Mouse (Mus musculus): ENCODE measurements around the gene Mrpl49. TPM values are rescaled to one million over a fixed set of nuclear protein-coding genes. Genes with fewer than 3 reads are reported as not detected.

Gene Mrpl49
- 37.4 and 38.5 TPM in 2 replicates for polyA plus RNA-seq (2015; fragmentation: Nextera tagmentation; extraction: Ambion mirVana)

- Histone ChIP-seq H3K9me3 (replicated peaks; ENCODE audit: control insufficient read depth, low read length) (no peaks in the 10 kb centered on the region), H3K36me3 (ENCODE audit: control insufficient read depth, insufficient read depth) (peaks cover 39% of the 10 kb centered on the region), H3K4me2 (ENCODE audit: low read depth, low read length) (peak within 1 kb of the TSS; percentile 96), H3K4me3 (ENCODE audit: low read depth, low read length) (peak within 1 kb of the TSS; percentile 94), H3K9ac (ENCODE audit: low read depth, low read length) (peak within 1 kb of the TSS; percentile 91), H3K27ac (ENCODE audit: low read length) (peak within 1 kb of the TSS; percentile 83), H3K4me1 (ENCODE audit: control insufficient read depth, low read depth, low read length) (peaks cover 34% of the 10 kb centered on the region), H3K27me3 (ENCODE audit: control insufficient read depth, insufficient read depth, low read depth, low read length) (no peaks in the 10 kb centered on the region)
- peak; percentile 82 for ATAC-seq (ENCODE audit: low read depth)
- WGBS (ENCODE audit: insufficient replicate concordance), result under 1% methylated on average over 55 of the region's 63 CpGs
These were observed at the start of gene Mrpl49, which contains the start of gene Fau for GRCm38 (mm10) chr19:6057313-6058096. Gene Mrpl49, minus strand, starts transcription at chr19:6057785. Gene Fau, plus strand, starts transcription at chr19:6057844.

GRCm38 (mm10) chr19:6105586-6105985 is 48.0 kb upstream of the Mrpl49 start, which contains the start of gene Naaladl1:
Gene Naaladl1, plus strand, starts transcription at chr19:6105782.
- H3K36me3 ChIP-seq (ENCODE audit: control insufficient read depth, insufficient read depth), result no peaks in the 10 kb centered on the region
- H3K27me3 ChIP-seq (ENCODE audit: control insufficient read depth, insufficient read depth, low read depth, low read length), result no peaks in the 10 kb centered on the region
- H3K4me3 ChIP-seq (ENCODE audit: low read depth, low read length), result no peak within 1 kb of the TSS
- WGBS (ENCODE audit: insufficient replicate concordance), result 81% methylated on average over 7 of the region's 7 CpGs
- no peak within 1 kb of the TSS for H3K27ac ChIP-seq (ENCODE audit: low read length)
- no peak for ATAC-seq (ENCODE audit: low read depth)
- peaks cover 33% of the 10 kb centered on the region for H3K4me1 ChIP-seq (ENCODE audit: control insufficient read depth, low read depth, low read length)
- H3K4me2 ChIP-seq (ENCODE audit: low read depth, low read length), result no peak within 1 kb of the TSS
- no peak within 1 kb of the TSS for H3K9ac ChIP-seq (ENCODE audit: low read depth, low read length)
- H3K9me3 ChIP-seq (replicated peaks; ENCODE audit: control insufficient read depth, low read length), result no peaks in the 10 kb centered on the region

- Histone ChIP-seq H3K36me3 (ENCODE audit: control insufficient read depth, insufficient read depth) (no peaks in the 10 kb centered on the region), H3K9ac (ENCODE audit: low read depth, low read length) (no peak overlapping the region), H3K27ac (ENCODE audit: low read length) (no peak overlapping the region), H3K4me1 (ENCODE audit: control insufficient read depth, low read depth, low read length) (peaks cover 33% of the 10 kb centered on the region), H3K4me2 (ENCODE audit: low read depth, low read length) (no peak overlapping the region), H3K4me3 (ENCODE audit: low read depth, low read length) (no peak overlapping the region), H3K27me3 (ENCODE audit: control insufficient read depth, insufficient read depth, low read depth, low read length) (no peaks in the 10 kb centered on the region), H3K9me3 (replicated peaks; ENCODE audit: control insufficient read depth, low read length) (no peaks in the 10 kb centered on the region)
- 48% methylated on average over 4 of the region's 4 CpGs for WGBS (ENCODE audit: insufficient replicate concordance)
- ATAC-seq (ENCODE audit: low read depth), result no peak
These were observed 46.9 kb upstream of the Mrpl49 start for GRCm38 (mm10) chr19:6104476-6104875.

- ATAC-seq (ENCODE audit: low read depth), result peak; percentile 97
- WGBS (ENCODE audit: insufficient replicate concordance), result 59% methylated on average over 6 of the region's 6 CpGs
- Histone ChIP-seq H3K36me3 (ENCODE audit: control insufficient read depth, insufficient read depth) (no peaks in the 10 kb centered on the region; the same call in 1 of the 2 replicates), H3K27ac (ENCODE audit: low read length) (peak overlapping the region; percentile 64), H3K4me1 (ENCODE audit: control insufficient read depth, low read depth, low read length) (peaks cover 33% of the 10 kb centered on the region), H3K9ac (ENCODE audit: low read depth, low read length) (no peak overlapping the region), H3K4me3 (ENCODE audit: low read depth, low read length) (no peak overlapping the region), H3K9me3 (replicated peaks; ENCODE audit: control insufficient read depth, low read length) (no peaks in the 10 kb centered on the region), H3K4me2 (ENCODE audit: low read depth, low read length) (no peak overlapping the region), H3K27me3 (ENCODE audit: control insufficient read depth, insufficient read depth, low read depth, low read length) (no peaks in the 10 kb centered on the region)
These were observed 44.7 kb upstream of the Mrpl49 start for GRCm38 (mm10) chr19:6102169-6102853.

GRCm38 (mm10) chr19:6101186-6101585 is 43.6 kb upstream of the Mrpl49 start:
- H3K9ac ChIP-seq (ENCODE audit: low read depth, low read length), result no peak overlapping the region
- no peaks in the 10 kb centered on the region; the same call in 1 of the 2 replicates for H3K36me3 ChIP-seq (ENCODE audit: control insufficient read depth, insufficient read depth)
- no peak overlapping the region for H3K27ac ChIP-seq (ENCODE audit: low read length)
- WGBS (ENCODE audit: insufficient replicate concordance), result 75% methylated on average over 6 of the region's 6 CpGs
- H3K9me3 ChIP-seq (replicated peaks; ENCODE audit: control insufficient read depth, low read length), result no peaks in the 10 kb centered on the region
- no peak for ATAC-seq (ENCODE audit: low read depth)
- no peak overlapping the region for H3K4me2 ChIP-seq (ENCODE audit: low read depth, low read length)
- H3K27me3 ChIP-seq (ENCODE audit: control insufficient read depth, insufficient read depth, low read depth, low read length), result no peaks in the 10 kb centered on the region
- no peak overlapping the region for H3K4me3 ChIP-seq (ENCODE audit: low read depth, low read length)
- peaks cover 33% of the 10 kb centered on the region for H3K4me1 ChIP-seq (ENCODE audit: control insufficient read depth, low read depth, low read length)

GRCm38 (mm10) chr19:6097847-6098246 is 40.3 kb upstream of the Mrpl49 start:
- peaks cover 14% of the 10 kb centered on the region for H3K36me3 ChIP-seq (ENCODE audit: control insufficient read depth, insufficient read depth)
- H3K27ac ChIP-seq (ENCODE audit: low read length), result no peak overlapping the region
- H3K4me1 ChIP-seq (ENCODE audit: control insufficient read depth, low read depth, low read length), result peaks cover 13% of the 10 kb centered on the region
- H3K9ac ChIP-seq (ENCODE audit: low read depth, low read length), result no peak overlapping the region
- 54% methylated on average over 3 of the region's 3 CpGs for WGBS (ENCODE audit: insufficient replicate concordance)
- H3K27me3 ChIP-seq (ENCODE audit: control insufficient read depth, insufficient read depth, low read depth, low read length), result no peaks in the 10 kb centered on the region
- no peak overlapping the region for H3K4me2 ChIP-seq (ENCODE audit: low read depth, low read length)
- no peaks in the 10 kb centered on the region for H3K9me3 ChIP-seq (replicated peaks; ENCODE audit: control insufficient read depth, low read length)
- ATAC-seq (ENCODE audit: low read depth), result no peak
- no peak overlapping the region for H3K4me3 ChIP-seq (ENCODE audit: low read depth, low read length)

- ATAC-seq (ENCODE audit: low read depth), result no peak
- H3K27ac ChIP-seq (ENCODE audit: low read length), result no peak within 1 kb of the TSS
- H3K9ac ChIP-seq (ENCODE audit: low read depth, low read length), result no peak within 1 kb of the TSS
- H3K4me3 ChIP-seq (ENCODE audit: low read depth, low read length), result no peak within 1 kb of the TSS
- no peaks in the 10 kb centered on the region for H3K27me3 ChIP-seq (ENCODE audit: control insufficient read depth, insufficient read depth, low read depth, low read length)
- H3K4me1 ChIP-seq (ENCODE audit: control insufficient read depth, low read depth, low read length), result no peaks in the 10 kb centered on the region
- no peak within 1 kb of the TSS for H3K4me2 ChIP-seq (ENCODE audit: low read depth, low read length)
- H3K36me3 ChIP-seq (ENCODE audit: control insufficient read depth, insufficient read depth), result peaks cover 50% of the 10 kb centered on the region
- no peaks in the 10 kb centered on the region for H3K9me3 ChIP-seq (replicated peaks; ENCODE audit: control insufficient read depth, low read length)
- WGBS (ENCODE audit: insufficient replicate concordance), result 80% methylated on average over 7 of the region's 7 CpGs
These were observed 36.5 kb upstream of the Mrpl49 start, which contains the start of gene AC131692.1 for GRCm38 (mm10) chr19:6094119-6094518. Gene AC131692.1, plus strand, starts transcription at chr19:6094419.

GRCm38 (mm10) chr19:6088841-6089240 is 31.3 kb upstream of the Mrpl49 start:
- H3K4me2 ChIP-seq (ENCODE audit: low read depth, low read length), result no peak overlapping the region
- H3K9me3 ChIP-seq (replicated peaks; ENCODE audit: control insufficient read depth, low read length), result no peaks in the 10 kb centered on the region
- ATAC-seq (ENCODE audit: low read depth), result no peak
- H3K36me3 ChIP-seq (ENCODE audit: control insufficient read depth, insufficient read depth), result peaks cover 66% of the 10 kb centered on the region
- H3K27ac ChIP-seq (ENCODE audit: low read length), result no peak overlapping the region
- H3K4me1 ChIP-seq (ENCODE audit: control insufficient read depth, low read depth, low read length), result peaks cover 18% of the 10 kb centered on the region
- H3K4me3 ChIP-seq (ENCODE audit: low read depth, low read length), result no peak overlapping the region
- WGBS (ENCODE audit: insufficient replicate concordance), result 93% methylated on average over 13 of the region's 13 CpGs
- no peak overlapping the region for H3K9ac ChIP-seq (ENCODE audit: low read depth, low read length)
- H3K27me3 ChIP-seq (ENCODE audit: control insufficient read depth, insufficient read depth, low read depth, low read length), result no peaks in the 10 kb centered on the region

Measured in liver, embryonic 16.5 days (tissue).